Mouse (Mus musculus) G1E (cell line): ENCODE results near the gene Olfr691. TPM values are rescaled to one million over a fixed set of nuclear protein-coding genes. Genes with fewer than 3 reads are reported as not detected.
"Not testable (repeated sequence)": the region's sequence is repeated elsewhere in the genome, so short reads cannot be mapped to it uniquely, and the experiment has no call there.

Source experiments
- ATAC-seq: 2 replicates; pipeline ENCODE4 v1.8.0; 2016; ENCODE audit warnings: mild to moderate bottlenecking; ENCODE audit not compliant: insufficient number of reproducible peaks, poor library complexity, low FRiP score, severe bottlenecking; ENCODE audit errors: extremely low read depth
- DNase-seq: peaks from one replicate; pipeline ENCODE4 v3.0.0; 2012; ENCODE audit warnings: low spot score
- H3K27me3 ChIP-seq: 2 replicates; pipeline ENCODE4 v1.6.1; 2012; ENCODE audit warnings: mild to moderate bottlenecking, low read length, inconsistent platforms; ENCODE audit not compliant: insufficient read depth
- H3K36me3 ChIP-seq: replicated peaks from 2 replicates; pipeline ENCODE3; 2012; ENCODE audit warnings: mild to moderate bottlenecking, inconsistent platforms
- H3K4me1 ChIP-seq: 2 replicates; pipeline ENCODE4 v1.6.1; 2012; ENCODE audit warnings: low read depth, low read length, inconsistent platforms, mixed read lengths; ENCODE audit not compliant: insufficient read depth
- H3K4me3 ChIP-seq: 2 replicates; pipeline ENCODE4 v1.5.1; 2012; ENCODE audit warnings: low read depth, mild to moderate bottlenecking, inconsistent platforms, low read length, moderate library complexity, mixed read lengths
- H3K9me3 ChIP-seq: replicated peaks from 2 replicates; pipeline ENCODE4 v1.6.1; 2012; ENCODE audit warnings: inconsistent platforms
- CTCF ChIP-seq: IDR thresholded peaks from 2 replicates; pipeline ENCODE4 v1.5.1; 2012; ENCODE audit warnings: low read depth, low read length, inconsistent platforms, mixed read lengths
- GATA1 ChIP-seq: IDR thresholded peaks from 2 replicates; pipeline ENCODE4 v1.6.1; 2012; ENCODE audit warnings: borderline replicate concordance, low read length, inconsistent platforms, mixed read lengths
- GATA2 ChIP-seq: IDR thresholded peaks from 2 replicates; pipeline ENCODE4 v1.6.1; 2012; ENCODE audit warnings: low read depth, low read length, inconsistent platforms, borderline replicate concordance
- POLR2AphosphoS5 ChIP-seq: IDR thresholded peaks from 2 replicates; pipeline ENCODE4 v1.6.1; 2012; ENCODE audit warnings: low read depth, low read length, inconsistent platforms; ENCODE audit not compliant: insufficient replicate concordance
- TAL1 ChIP-seq: conservative IDR thresholded peaks from 2 replicates; pipeline ENCODE4 v1.6.1; 2012; ENCODE audit warnings: low read depth, low read length, inconsistent platforms, mixed read lengths
- polyA plus RNA-seq: library from polyadenylated mRNA; stranded (reverse); fragments of >175 nt; gene quantifications from 2 replicates; pipeline ENCODE4 v1.2.3, GENCODE M21; 2012
- total RNA-seq, 2 experiments: library from RNA; stranded (forward) in 1 of 2; stranded (reverse) in 1 of 2; fragments of 200-1000 nt in 1 of 2; fragments of >200 nt in 1 of 2; fragmentation: Nextera tagmentation in 1 of 2; gene quantifications; 2 replicates each; pipeline ENCODE4 v1.2.3; 2014 to 2017

Olfr691 gene
- total and polyA plus RNA-seq, 3 experiments: 0.22 TPM; not detected in 2

GRCm38 (mm10) chr7:105372912-105373311 is 30.8 kb upstream of the Olfr691 start:
- H3K27me3 ChIP-seq: no peaks in the 10 kb centered on the region
- DNase-seq (no peak), ATAC-seq (no peak; the same call in 1 of the 2 replicates)
- H3K36me3 ChIP-seq: peaks cover 45% of the 10 kb centered on the region
- no peak overlapping the region for H3K4me3 ChIP-seq
- no peaks in the 10 kb centered on the region for H3K4me1 ChIP-seq
- TF ChIP-seq CTCF (no peak), GATA2 (no peak)
- no peaks in the 10 kb centered on the region for H3K9me3 ChIP-seq

GRCm38 (mm10) chr7:105368521-105368920 is 26.5 kb upstream of the Olfr691 start:
- DNase-seq: no peak
- Histone ChIP-seq H3K4me1 (no peaks in the 10 kb centered on the region), H3K36me3 (peaks cover 12% of the 10 kb centered on the region), H3K4me3 (no peak overlapping the region), H3K27me3 (no peaks in the 10 kb centered on the region), H3K9me3 (no peaks in the 10 kb centered on the region)
- TF ChIP-seq CTCF: no peak
- TF ChIP-seq GATA2: no peak
- TF ChIP-seq GATA1: no peak
- no peak for TF ChIP-seq TAL1
- no peak for TF ChIP-seq POLR2AphosphoS5
- ATAC-seq: no peak

- no peak for DNase-seq
- TF ChIP-seq GATA2: no peak
- TF ChIP-seq CTCF: no peak
- TF ChIP-seq GATA1: no peak
- TF ChIP-seq POLR2AphosphoS5: no peak
- TF ChIP-seq TAL1: no peak
- no peak for ATAC-seq
- Histone ChIP-seq H3K36me3 (peaks cover 8% of the 10 kb centered on the region), H3K9me3 (no peaks in the 10 kb centered on the region), H3K4me3 (no peak within 1 kb of the TSS), H3K27me3 (no peaks in the 10 kb centered on the region), H3K4me1 (no peaks in the 10 kb centered on the region)
Measured at GRCm38 (mm10) chr7:105367930-105368329, 25.9 kb upstream of the Olfr691 start, which contains the start of gene Olfr692. Olfr692 (plus strand) TSS chr7:105368230.

- ATAC-seq (no peak), DNase-seq (no peak)
- no peak for TF ChIP-seq TAL1
- TF ChIP-seq CTCF: no peak
- no peak for TF ChIP-seq GATA2
- TF ChIP-seq POLR2AphosphoS5: no peak
- TF ChIP-seq GATA1: no peak
- H3K4me1 ChIP-seq: no peaks in the 10 kb centered on the region
- no peaks in the 10 kb centered on the region for H3K27me3 ChIP-seq
- peaks cover 5% of the 10 kb centered on the region for H3K36me3 ChIP-seq
- no peak overlapping the region for H3K4me3 ChIP-seq
- no peaks in the 10 kb centered on the region for H3K9me3 ChIP-seq
Measured at GRCm38 (mm10) chr7:105367268-105367667, 25.2 kb upstream of the Olfr691 start.

GRCm38 (mm10) chr7:105361713-105362112 is 19.6 kb upstream of the Olfr691 start:
- Histone ChIP-seq H3K36me3 (no peaks in the 10 kb centered on the region), H3K27me3 (no peaks in the 10 kb centered on the region), H3K4me1 (no peaks in the 10 kb centered on the region), H3K4me3 (no peak overlapping the region), H3K9me3 (no peaks in the 10 kb centered on the region)
- ATAC-seq: no peak
- no peak for DNase-seq
- TF ChIP-seq TAL1 (no peak), POLR2AphosphoS5 (no peak), GATA1 (no peak), CTCF (no peak), GATA2 (no peak)

- not testable (repeated sequence) for H3K36me3 ChIP-seq, DNase-seq, H3K9me3 ChIP-seq, H3K27me3 ChIP-seq, H3K4me3 ChIP-seq, H3K4me1 ChIP-seq, ATAC-seq
Measured at GRCm38 (mm10) chr7:105356487-105356886, 14.4 kb upstream of the Olfr691 start.

GRCm38 (mm10) chr7:105356064-105356463 is 14.0 kb upstream of the Olfr691 start:
- DNase-seq, ATAC-seq, H3K36me3 ChIP-seq, H3K9me3 ChIP-seq, H3K4me3 ChIP-seq, H3K4me1 ChIP-seq, H3K27me3 ChIP-seq: not testable (repeated sequence)
